Mouse (Mus musculus) forebrain, postnatal 0 days (tissue): ENCODE measurements around the gene Bbof1. TPM values are rescaled to one million over a fixed set of nuclear protein-coding genes. Genes with fewer than 3 reads are reported as not detected.
A peak's percentile ranks its signal among the peaks of the same experiment; 100 is the strongest.

Experiments
- ATAC-seq: fragments of 200-750 bp; cut with Nextera tagmentation; 2 replicates; pipeline ENCODE4 v1.8.0; 2017; ENCODE audit warnings: mild to moderate bottlenecking, moderate library complexity
- DNase-seq: peaks from one replicate; pipeline ENCODE4 v3.0.0-alpha.2; 2015
- H3K27ac ChIP-seq: fragments of 300-500 bp; sonication (generic); 2 replicates; pipeline ENCODE4 v1.5.1; 2014; ENCODE audit warnings: low read depth, mild to moderate bottlenecking, antibody characterized with exemption, low read length, moderate library complexity, mixed read lengths
- H3K27me3 ChIP-seq: fragments of 300-500 bp; sonication (generic); 2 replicates; pipeline ENCODE4 v1.6.1; 2014; ENCODE audit warnings: mild to moderate bottlenecking, low read length, mixed read lengths; ENCODE audit not compliant: insufficient read depth
- H3K36me3 ChIP-seq: fragments of 300-500 bp; sonication (generic); 2 replicates; pipeline ENCODE4 v1.6.1; 2014; ENCODE audit warnings: mild to moderate bottlenecking, moderate library complexity; ENCODE audit not compliant: insufficient read depth
- H3K4me1 ChIP-seq: fragments of 300-500 bp; sonication (generic); 2 replicates; pipeline ENCODE4 v1.6.1; 2014; ENCODE audit warnings: antibody characterized with exemption; ENCODE audit not compliant: insufficient read depth
- H3K4me2 ChIP-seq: fragments of 300-500 bp; sonication (generic); 2 replicates; pipeline ENCODE4 v1.6.1; 2014; ENCODE audit warnings: low read depth, mild to moderate bottlenecking, moderate library complexity
- H3K4me3 ChIP-seq: fragments of 300-500 bp; sonication (generic); 2 replicates; pipeline ENCODE4 v1.5.1; 2014; ENCODE audit warnings: low read depth, low read length, mixed read lengths
- H3K9ac ChIP-seq: fragments of 300-500 bp; sonication (generic); 2 replicates; pipeline ENCODE4 v1.6.1; 2014; ENCODE audit warnings: mild to moderate bottlenecking
- H3K9me3 ChIP-seq: fragments of 300-500 bp; sonication (generic); 2 replicates; pipeline ENCODE4 v1.6.1; 2016; ENCODE audit warnings: low read length
- CTCF ChIP-seq: sonication (generic); IDR thresholded peaks from 2 replicates; pipeline ENCODE4 v1.5.1; 2016; ENCODE audit warnings: antibody characterized with exemption, control low read depth, low read depth
- WGBS: fragments of 180-500 bp; shearing (Covaris S2); extraction: QIAGEN DNeasy Blood & Tissue Kit; methylation state at CpG from one replicate; pipeline ENCODE4 v1.1.7; 2014; 5-methylcytosine and 5-hydroxymethylcytosine counted together
- polyA plus RNA-seq: library from polyadenylated mRNA; unstranded; fragments of >200 nt; fragmentation: Nextera tagmentation; extraction: Ambion mirVana; gene quantifications from 2 replicates; pipeline ENCODE4 v1.2.1, GENCODE M21; 2015
- total RNA-seq: library from RNA; depleted of rRNA; stranded (reverse); fragments of >200 nt; gene quantifications from 2 replicates; pipeline ENCODE4 v1.2.3, GENCODE M21; 2014; rRNA removed

The Bbof1 gene
- total and polyA plus RNA-seq, 2 experiments from 2014 or later, result 3.0 TPM

- H3K9me3 ChIP-seq, result no peaks in the 10 kb centered on the region
- ATAC-seq (no peak), DNase-seq (no peak)
- H3K9ac ChIP-seq, result no peak overlapping the region
- no peak overlapping the region for H3K4me2 ChIP-seq
- H3K27me3 ChIP-seq, result no peaks in the 10 kb centered on the region
- H3K27ac ChIP-seq, result no peak overlapping the region
- TF ChIP-seq CTCF, result no peak
- H3K4me3 ChIP-seq, result no peak overlapping the region
- H3K36me3 ChIP-seq, result peaks cover 31% of the 10 kb centered on the region
- H3K4me1 ChIP-seq, result no peaks in the 10 kb centered on the region
- 91% methylated on average over 5 of the region's 5 CpGs for WGBS
Observed at GRCm38 (mm10) chr12:84461416-84461815, 52.5 kb downstream of the Bbof1 start.

DNA sequence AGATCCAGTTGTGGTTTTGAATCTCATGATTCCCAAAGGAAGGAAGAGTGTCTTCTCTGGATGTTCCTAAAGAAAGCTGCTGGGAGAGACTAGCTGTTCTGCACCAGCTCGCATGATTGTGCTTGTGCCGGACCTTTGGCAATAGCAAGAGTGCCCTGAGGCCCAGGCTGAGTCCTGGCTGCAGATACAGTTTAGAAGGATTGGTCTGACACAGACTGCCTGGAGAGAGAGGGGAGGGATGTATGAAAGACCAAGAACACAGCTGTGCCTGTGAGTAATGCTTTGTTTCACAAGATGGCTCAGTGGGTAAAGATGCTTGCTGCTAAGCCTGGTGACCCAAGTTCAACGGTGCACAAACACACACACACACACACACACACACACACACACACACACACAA lies 54.0 kb downstream of the Bbof1 start:
- H3K36me3 ChIP-seq, result peaks cover 32% of the 10 kb centered on the region
- no peaks in the 10 kb centered on the region for H3K9me3 ChIP-seq
- H3K4me3 ChIP-seq, result no peak overlapping the region
- DNase-seq (no peak), ATAC-seq (no peak)
- no peak overlapping the region for H3K4me2 ChIP-seq
- H3K4me1 ChIP-seq, result no peaks in the 10 kb centered on the region
- no peaks in the 10 kb centered on the region for H3K27me3 ChIP-seq
- no peak overlapping the region for H3K27ac ChIP-seq
- H3K9ac ChIP-seq, result no peak overlapping the region
- 85% methylated on average over 3 of the region's 3 CpGs for WGBS
- no peak for TF ChIP-seq CTCF

DNA sequence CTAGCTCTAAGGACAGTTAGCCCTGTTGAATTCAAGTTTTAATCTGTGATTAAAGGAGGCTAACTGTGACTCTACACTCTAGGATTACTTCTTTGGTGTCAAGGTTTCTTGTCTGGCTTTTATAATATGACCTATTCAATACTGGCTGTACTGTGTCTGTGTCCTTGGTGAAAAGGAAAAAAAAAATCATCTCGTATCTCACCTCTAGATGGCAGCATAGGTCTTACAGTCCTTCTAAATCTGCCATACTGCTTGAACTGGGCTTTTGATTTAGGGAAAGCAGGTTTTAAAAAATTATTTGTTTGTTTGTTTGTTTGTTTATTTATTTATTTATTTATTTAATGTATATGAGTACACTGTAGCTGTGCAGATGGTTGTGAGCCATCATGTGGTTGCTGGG lies 59.8 kb downstream of the Bbof1 start:
- no peaks in the 10 kb centered on the region for H3K9me3 ChIP-seq
- DNase-seq (peak; percentile 74), ATAC-seq (no peak)
- 2% methylated on average over 1 of the region's 1 CpGs for WGBS
- no peak overlapping the region for H3K27ac ChIP-seq
- TF ChIP-seq CTCF, result peak; percentile 77
- H3K9ac ChIP-seq, result no peak overlapping the region
- no peak overlapping the region for H3K4me2 ChIP-seq
- H3K4me1 ChIP-seq, result no peaks in the 10 kb centered on the region
- H3K36me3 ChIP-seq, result peaks cover 12% of the 10 kb centered on the region
- H3K4me3 ChIP-seq, result no peak overlapping the region
- no peaks in the 10 kb centered on the region for H3K27me3 ChIP-seq

GRCm38 (mm10) chr12:84478937-84479336 lies 70.1 kb downstream of the Bbof1 start:
- no peak for TF ChIP-seq CTCF
- DNase-seq (no peak), ATAC-seq (no peak)

GRCm38 (mm10) chr12:84481251-84481650 lies 72.4 kb downstream of the Bbof1 start:
- no peak overlapping the region for H3K4me2 ChIP-seq
- no peak overlapping the region for H3K4me3 ChIP-seq
- 66% methylated on average over 2 of the region's 2 CpGs for WGBS
- H3K27ac ChIP-seq, result no peak overlapping the region
- TF ChIP-seq CTCF, result no peak
- no peaks in the 10 kb centered on the region for H3K9me3 ChIP-seq
- H3K4me1 ChIP-seq, result no peaks in the 10 kb centered on the region
- no peak overlapping the region for H3K9ac ChIP-seq
- H3K36me3 ChIP-seq, result no peaks in the 10 kb centered on the region
- ATAC-seq (no peak), DNase-seq (no peak)
- H3K27me3 ChIP-seq, result no peaks in the 10 kb centered on the region

More at GRCm38 (mm10) chr12:84478937-84479336, 70.1 kb downstream of the Bbof1 start:
- Histone ChIP-seq H3K36me3 (no peaks in the 10 kb centered on the region), H3K27me3 (no peaks in the 10 kb centered on the region), H3K4me2 (no peak overlapping the region), H3K4me1 (no peaks in the 10 kb centered on the region), H3K9me3 (no peaks in the 10 kb centered on the region), H3K9ac (no peak overlapping the region), H3K4me3 (no peak overlapping the region), H3K27ac (no peak overlapping the region)
- WGBS, result 93% methylated on average over 7 of the region's 7 CpGs

- TF ChIP-seq CTCF, result no peak
- H3K9me3 ChIP-seq, result no peaks in the 10 kb centered on the region
- no peak for ATAC-seq
- no peak overlapping the region for H3K9ac ChIP-seq
- no peak overlapping the region for H3K4me3 ChIP-seq
- H3K4me1 ChIP-seq, result no peaks in the 10 kb centered on the region
- H3K27ac ChIP-seq, result no peak overlapping the region
- no peaks in the 10 kb centered on the region for H3K27me3 ChIP-seq
- no peak overlapping the region for H3K4me2 ChIP-seq
- no peak for DNase-seq
- H3K36me3 ChIP-seq, result no peaks in the 10 kb centered on the region
- WGBS, result 91% methylated on average over 14 of the region's 14 CpGs
Observed at GRCm38 (mm10) chr12:84482778-84483585, 74.1 kb downstream of the Bbof1 start.

GRCm38 (mm10) chr12:84487324-84488056 lies 78.6 kb downstream of the Bbof1 start:
- Histone ChIP-seq H3K4me3 (no peak overlapping the region), H3K9me3 (no peaks in the 10 kb centered on the region), H3K9ac (no peak overlapping the region), H3K27ac (no peak overlapping the region), H3K4me1 (no peaks in the 10 kb centered on the region), H3K4me2 (no peak overlapping the region), H3K36me3 (no peaks in the 10 kb centered on the region), H3K27me3 (no peaks in the 10 kb centered on the region)
- no peak for TF ChIP-seq CTCF
- WGBS, result 22% methylated on average over 8 of the region's 8 CpGs
- DNase-seq (peak; percentile 35), ATAC-seq (peak; percentile 68)

Other genes starting within 250 kb of the Bbof1 start
- 7.0 and 7.9 TPM in 2 replicates for gene Elmsan1, start 190.2 kb upstream of the Bbof1 start, total RNA-seq
- gene Elmsan1, start 190.2 kb upstream of the Bbof1 start, polyA plus RNA-seq, result 2.2 and 2.5 TPM in 2 replicates
- 14.5 and 18.7 TPM in 2 replicates for gene Ptgr2, start 123.8 kb upstream of the Bbof1 start, total RNA-seq
- gene Ptgr2, start 123.8 kb upstream of the Bbof1 start, polyA plus RNA-seq, result 11.0 and 17.3 TPM in 2 replicates
- gene Zfp410, start 92.2 kb upstream of the Bbof1 start, total RNA-seq, result 73.2 and 88.7 TPM in 2 replicates
- 48.7 and 52.2 TPM in 2 replicates for gene Zfp410, start 92.2 kb upstream of the Bbof1 start, polyA plus RNA-seq
- 62.0 and 83.1 TPM in 2 replicates for gene Coq6, start 47.4 kb upstream of the Bbof1 start, total RNA-seq
- gene Coq6, start 47.4 kb upstream of the Bbof1 start, polyA plus RNA-seq, result 39.7 and 40.4 TPM in 2 replicates
- gene Fam161b, start 47.2 kb upstream of the Bbof1 start, total RNA-seq, result 9.7 and 9.9 TPM in 2 replicates
- gene Fam161b, start 47.2 kb upstream of the Bbof1 start, polyA plus RNA-seq, result 6.6 and 9.2 TPM in 2 replicates
- 12.5 and 14.0 TPM in 2 replicates for gene Entpd5, start within 50 bp of the Bbof1 start, total RNA-seq
- 9.5 and 12.4 TPM in 2 replicates for gene Entpd5, start within 50 bp of the Bbof1 start, polyA plus RNA-seq
- gene Rnf113a2, start 8.1 kb downstream of the Bbof1 start, total RNA-seq, result 15.5 and 16.5 TPM in 2 replicates
- 20.3 and 20.4 TPM in 2 replicates for gene Rnf113a2, start 8.1 kb downstream of the Bbof1 start, polyA plus RNA-seq
- gene Aldh6a1, start 41.9 kb downstream of the Bbof1 start, total RNA-seq, result 29.8 and 35.9 TPM in 2 replicates
- 28.8 and 33.9 TPM in 2 replicates for gene Aldh6a1, start 41.9 kb downstream of the Bbof1 start, polyA plus RNA-seq
- 18.2 and 22.1 TPM in 2 replicates for gene Lin52, start 42.4 kb downstream of the Bbof1 start, total RNA-seq
- 18.1 and 23.6 TPM in 2 replicates for gene Lin52, start 42.4 kb downstream of the Bbof1 start, polyA plus RNA-seq
- 0.46 and 0.67 TPM in 2 replicates for gene Vsx2, start 160.7 kb downstream of the Bbof1 start, total RNA-seq
- gene Vsx2, start 160.7 kb downstream of the Bbof1 start, polyA plus RNA-seq, result 0.05 and 0.10 TPM in 2 replicates
- gene Abcd4, start 208.3 kb downstream of the Bbof1 start, total RNA-seq, result 6.5 and 8.0 TPM in 2 replicates
- 3.9 and 6.7 TPM in 2 replicates for gene Abcd4, start 208.3 kb downstream of the Bbof1 start, polyA plus RNA-seq
- not detected in 2 replicates for gene Vrtn, start 231.9 kb downstream of the Bbof1 start, total RNA-seq
- gene Vrtn, start 231.9 kb downstream of the Bbof1 start, polyA plus RNA-seq, result 0.06 TPM in 2 replicates